Mouse (Mus musculus) right cerebral cortex, postnatal 4 days (tissue): ENCODE measurements at regions not wholly inside any gene's neighbourhood (a gene's known extent, or its start where the extent isn't known, plus 50 kb on each side); places are given as distances from the start of the nearest gene placed in this dataset.
"Not testable (repeated sequence)": the region's sequence is repeated elsewhere in the genome, so short reads cannot be mapped to it uniquely, and the experiment has no call there.

Experiments used
- DNase-seq: peaks from one replicate; pipeline ENCODE4 v3.0.0-alpha.2; 2022

DNA sequence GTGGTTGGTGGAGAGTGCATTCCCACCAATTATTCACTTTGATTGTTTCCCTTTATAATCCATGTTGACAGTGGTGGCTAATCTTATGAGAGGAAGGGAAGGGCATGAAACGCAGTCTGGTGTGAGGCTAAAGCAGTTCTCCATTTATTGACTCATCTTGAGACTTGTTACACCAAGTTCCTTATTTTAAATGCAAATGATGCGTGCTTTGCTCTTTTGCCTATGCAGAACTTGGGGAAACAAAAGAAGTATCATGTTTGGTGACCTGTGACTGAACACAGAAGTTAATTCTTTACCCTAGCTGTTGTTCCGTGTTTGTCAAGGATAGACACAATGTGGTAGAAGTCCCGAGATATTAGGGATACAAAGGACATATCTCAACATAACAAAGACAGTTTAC lies 531.2 kb downstream of the Hace1 start:
- DNase-seq = no peak

GRCm38 (mm10) chr10:46114631-46115130 lies 537.1 kb downstream of the Hace1 start:
- no peak for DNase-seq

- not testable (repeated sequence) for DNase-seq
Observed at GRCm38 (mm10) chr10:46122409-46122808, 544.8 kb downstream of the Hace1 start.

DNA sequence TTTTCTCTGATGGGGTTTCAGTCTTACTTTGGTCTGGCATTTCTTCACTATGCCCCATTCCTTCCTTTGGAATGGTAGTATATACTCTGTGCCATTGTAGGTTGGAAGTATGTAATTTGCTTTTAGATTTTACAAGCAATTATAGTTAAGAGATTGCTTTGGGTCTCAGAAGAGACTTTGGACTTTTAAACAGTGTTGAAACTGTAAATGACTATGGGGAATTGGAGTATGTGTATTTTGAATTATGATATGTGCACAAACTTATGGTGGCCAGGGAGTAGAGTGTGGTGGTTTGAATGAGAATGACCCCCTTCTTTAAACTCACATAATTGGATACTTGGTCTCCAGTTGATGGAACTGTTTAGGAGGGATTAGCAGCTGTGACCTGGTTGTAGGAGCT lies 546.2 kb downstream of the Hace1 start:
- DNase-seq = no peak

- DNase-seq = no peak
Observed at GRCm38 (mm10) chr10:46135120-46135748, 557.6 kb downstream of the Hace1 start.

DNA sequence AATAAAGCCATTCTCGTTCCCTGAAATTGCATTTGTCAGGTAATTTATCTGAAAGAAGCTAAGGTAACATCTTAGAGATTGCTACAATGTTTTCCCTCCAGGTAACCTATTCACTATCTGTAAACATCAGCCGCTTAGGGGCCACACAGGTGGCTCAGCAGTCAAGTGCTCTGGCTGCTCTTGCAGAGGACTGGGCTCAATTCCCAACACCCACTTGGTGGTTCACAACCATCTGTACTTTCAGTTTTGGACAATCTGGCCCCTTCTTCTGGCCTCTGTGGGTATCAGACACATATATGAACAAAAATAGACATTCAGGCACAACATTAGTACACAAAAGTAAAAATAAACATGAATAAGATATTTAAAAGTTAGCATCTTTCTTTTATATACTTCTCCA lies 596.4 kb downstream of the Hace1 start:
- no peak for DNase-seq

GRCm38 (mm10) chr10:46185763-46186458 lies 608.3 kb downstream of the Hace1 start:
- no peak for DNase-seq

- no peak for DNase-seq
Observed at GRCm38 (mm10) chr10:46194143-46194542, 616.5 kb downstream of the Hace1 start.

- DNase-seq = no peak
Observed at GRCm38 (mm10) chr10:46226837-46227402, 649.3 kb downstream of the Hace1 start.

- DNase-seq = no peak
Observed at GRCm38 (mm10) chr10:46229608-46230007, 652.0 kb downstream of the Hace1 start.

GRCm38 (mm10) chr10:46235581-46235980 lies 658.0 kb downstream of the Hace1 start:
- no peak for DNase-seq

- DNase-seq = no peak
Observed at GRCm38 (mm10) chr10:46255575-46255974, 677.9 kb downstream of the Hace1 start.

- DNase-seq = no peak
Observed at GRCm38 (mm10) chr10:46269710-46270109, 692.1 kb downstream of the Hace1 start.

- DNase-seq = no peak
Observed at GRCm38 (mm10) chr10:46273846-46274245, 696.2 kb downstream of the Hace1 start.

DNA sequence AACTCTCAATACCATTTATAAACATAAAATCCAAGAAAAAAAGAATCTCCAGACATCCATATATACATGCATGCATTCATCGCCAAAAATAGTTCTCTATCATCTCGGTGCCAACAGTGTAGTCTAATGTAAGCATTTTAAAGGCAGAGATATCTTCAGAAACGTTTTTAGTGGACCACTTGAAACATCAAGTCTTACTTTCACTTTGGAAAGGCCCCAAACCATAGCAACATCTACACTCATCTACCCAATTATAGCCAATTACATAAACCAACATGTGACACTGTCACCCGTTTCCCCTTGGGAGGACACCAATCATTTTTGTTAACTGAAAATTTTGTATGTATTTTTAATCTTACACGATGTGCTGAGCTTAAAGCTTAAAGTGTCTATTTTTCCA lies 716.7 kb downstream of the Hace1 start:
- DNase-seq = no peak

- DNase-seq = peak; percentile 5
Observed at GRCm38 (mm10) chr10:46298352-46298751, 720.7 kb downstream of the Hace1 start.

DNA sequence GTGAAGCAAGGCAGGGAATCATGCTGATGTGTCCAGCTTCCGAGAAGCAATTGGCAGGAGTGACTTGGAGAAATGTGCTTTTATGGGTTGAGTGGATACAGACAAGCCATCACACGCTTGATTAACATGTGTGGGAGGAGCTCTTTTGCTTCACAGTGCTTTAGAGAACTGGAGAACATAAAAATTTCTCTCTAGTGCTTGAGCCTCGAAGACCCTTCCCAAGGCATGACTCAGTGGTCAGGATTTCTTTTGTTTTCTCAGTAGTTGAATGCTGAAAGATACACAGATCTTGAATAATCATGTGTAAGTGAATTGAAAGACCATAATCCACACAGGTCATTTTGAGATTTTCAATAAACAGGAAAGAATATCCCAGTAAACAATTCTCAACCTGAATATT lies 721.9 kb downstream of the Hace1 start:
- DNase-seq = no peak

- no peak for DNase-seq
Observed at GRCm38 (mm10) chr10:46320328-46321038, 742.9 kb downstream of the Hace1 start.

DNA sequence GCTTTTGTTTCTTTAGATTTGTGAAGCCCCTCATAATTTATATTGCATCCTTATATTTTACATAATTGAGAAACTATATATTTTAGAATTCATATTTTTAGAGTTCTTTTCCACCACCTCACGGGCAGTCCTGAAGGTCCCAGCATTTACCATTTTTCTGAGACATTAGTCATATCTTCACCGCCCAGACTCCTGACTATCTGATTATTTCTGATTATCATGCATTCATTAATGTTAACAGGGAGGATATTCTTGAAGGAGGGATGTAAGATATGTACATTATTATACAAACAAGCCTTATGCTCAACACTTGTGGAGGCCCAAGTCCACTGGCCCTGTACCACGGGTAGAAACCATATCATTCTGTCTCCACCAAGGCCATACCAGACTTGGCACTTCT lies 743.4 kb downstream of the Hace1 start:
- no peak for DNase-seq

- no peak for DNase-seq
Observed at GRCm38 (mm10) chr10:46329052-46329451, 751.4 kb downstream of the Hace1 start.

- DNase-seq = peak; percentile 33
Observed at GRCm38 (mm10) chr10:46331599-46332283, 754.1 kb downstream of the Hace1 start.

DNA sequence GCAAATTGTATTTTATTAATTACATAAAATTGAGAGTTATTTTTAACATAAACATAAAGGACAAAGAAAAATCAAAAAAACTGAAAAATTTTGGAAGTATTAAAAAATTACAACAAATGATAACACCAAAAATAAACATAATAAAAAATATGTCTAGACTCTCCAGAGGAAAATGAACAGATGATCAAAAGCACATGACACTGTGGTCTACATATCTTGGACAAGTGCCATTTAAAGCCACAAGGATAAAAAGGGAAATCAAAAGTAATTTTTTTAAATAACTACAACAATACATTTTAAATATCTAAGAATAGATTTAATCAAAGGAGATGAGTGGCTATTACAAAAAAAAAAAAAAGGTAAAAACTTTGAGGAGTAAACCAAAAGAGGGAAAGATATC lies 755.6 kb downstream of the Hace1 start:
- no peak for DNase-seq

GRCm38 (mm10) chr10:46345315-46345714 lies 767.7 kb downstream of the Hace1 start:
- no peak for DNase-seq
